Mouse (Mus musculus) liver, embryonic 15.5 days (tissue): Measurements from ENCODE around the gene Vamp3. TPM values are rescaled to one million over a fixed set of nuclear protein-coding genes. Genes with fewer than 3 reads are reported as not detected.
"Not testable (repeated sequence)": the region's sequence is repeated elsewhere in the genome, so short reads cannot be mapped to it uniquely, and the experiment has no call there.

Source experiments
- ATAC-seq: fragments of 200-750 bp; cut with Nextera tagmentation; 2 replicates; pipeline ENCODE4 v1.8.0; 2017; ENCODE audit warnings: moderate number of reproducible peaks, mild to moderate bottlenecking, moderate library complexity; ENCODE audit not compliant: insufficient read depth
- H3K27ac ChIP-seq: fragments of 300-500 bp; sonication (generic); replicated peaks from 2 replicates; pipeline ENCODE4 v1.5.1; 2015; ENCODE audit warnings: mild to moderate bottlenecking, inconsistent platforms
- H3K27me3 ChIP-seq: fragments of 300-500 bp; sonication (generic); 2 replicates; pipeline ENCODE4 v1.6.1; 2015; ENCODE audit warnings: mild to moderate bottlenecking, inconsistent platforms
- H3K36me3 ChIP-seq: fragments of 300-500 bp; sonication (generic); replicated peaks from 2 replicates; pipeline ENCODE4 v1.6.1; 2015; ENCODE audit warnings: moderate library complexity, mild to moderate bottlenecking, inconsistent platforms
- H3K4me1 ChIP-seq: fragments of 300-500 bp; sonication (generic); replicated peaks from 2 replicates; pipeline ENCODE4 v1.6.1; 2015; ENCODE audit warnings: inconsistent platforms
- H3K4me2 ChIP-seq: fragments of 300-500 bp; sonication (generic); 2 replicates; pipeline ENCODE4 v1.6.1; 2015; ENCODE audit warnings: moderate library complexity, mild to moderate bottlenecking, inconsistent platforms
- H3K4me3 ChIP-seq: fragments of 300-500 bp; sonication (generic); replicated peaks from 2 replicates; pipeline ENCODE4 v1.5.1; 2015; ENCODE audit warnings: mild to moderate bottlenecking, inconsistent platforms
- H3K9ac ChIP-seq: fragments of 300-500 bp; sonication (generic); 2 replicates; pipeline ENCODE4 v1.6.1; 2015; ENCODE audit warnings: moderate library complexity, mild to moderate bottlenecking, inconsistent platforms
- H3K9me3 ChIP-seq: fragments of 300-500 bp; sonication (generic); replicated peaks from 2 replicates; pipeline ENCODE4 v1.6.1; 2016; ENCODE audit warnings: inconsistent platforms
- WGBS: fragments of 180-500 bp; shearing (Covaris S2); methylation state at CpG from one replicate; pipeline ENCODE4 v1.1.7; 2015; ENCODE audit warnings: mixed read lengths; ENCODE audit not compliant: insufficient replicate concordance; 5-methylcytosine and 5-hydroxymethylcytosine counted together
- polyA plus RNA-seq: library from polyadenylated mRNA; unstranded; fragments of >200 nt; fragmentation: Nextera tagmentation; extraction: Ambion mirVana; gene quantifications from 2 replicates; pipeline ENCODE4 v1.2.1, GENCODE M21; 2015

Gene Vamp3
- polyA plus RNA-seq, 1 experiment from 2014 or later, result 34.1 TPM

GRCm38 (mm10) chr4:151044037-151044943, 13.5 kb downstream of the Vamp3 start, which contains the start of gene Per3:
Gene Per3, minus strand, starts transcription at chr4:151044665.
- under 1% methylated on average over 79 of the region's 79 CpGs for WGBS
- peaks cover 25% of the 10 kb centered on the region for H3K4me1 ChIP-seq
- H3K9me3 ChIP-seq, result no peaks in the 10 kb centered on the region
- H3K27ac ChIP-seq, result peak within 1 kb of the TSS; percentile 70
- H3K4me2 ChIP-seq, result peak within 1 kb of the TSS; percentile 97
- H3K9ac ChIP-seq, result peak within 1 kb of the TSS; percentile 67
- peaks cover 21% of the 10 kb centered on the region for H3K36me3 ChIP-seq
- H3K27me3 ChIP-seq, result no peaks in the 10 kb centered on the region
- peak within 1 kb of the TSS; percentile 69 for H3K4me3 ChIP-seq
- ATAC-seq, result peak; percentile 96

DNA sequence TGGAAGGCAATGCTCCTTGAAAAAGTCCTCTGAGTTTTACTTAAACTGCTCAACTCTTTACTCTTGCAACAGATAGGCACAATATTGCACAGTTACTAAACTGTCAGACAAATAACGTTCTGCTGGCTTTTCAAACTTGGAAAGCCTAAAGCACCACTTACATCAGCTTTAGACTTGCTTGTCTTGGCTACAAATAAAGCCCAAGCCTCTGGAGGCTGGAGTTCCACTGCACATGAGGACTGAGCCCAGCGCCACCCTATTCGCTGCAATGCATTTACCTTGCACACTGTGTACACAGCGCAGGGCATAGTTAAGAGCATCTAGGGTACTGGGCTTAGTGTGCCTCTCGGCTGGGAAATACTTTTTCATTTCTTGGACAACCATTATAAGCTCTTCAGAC, 14.5 kb downstream of the Vamp3 start:
- H3K4me1 ChIP-seq, result peaks cover 25% of the 10 kb centered on the region
- H3K9ac ChIP-seq, result 0 out of 2 replicates have a peak overlapping the region, but pooled peaks have one; percentile 67
- H3K4me3 ChIP-seq, result peak overlapping the region; percentile 69
- no peaks in the 10 kb centered on the region for H3K27me3 ChIP-seq
- peaks cover 11% of the 10 kb centered on the region for H3K36me3 ChIP-seq
- no peak for ATAC-seq
- no peak overlapping the region for H3K27ac ChIP-seq
- H3K4me2 ChIP-seq, result peak overlapping the region; percentile 97
- H3K9me3 ChIP-seq, result no peaks in the 10 kb centered on the region
- 57% methylated on average over 5 of the region's 5 CpGs for WGBS

DNA sequence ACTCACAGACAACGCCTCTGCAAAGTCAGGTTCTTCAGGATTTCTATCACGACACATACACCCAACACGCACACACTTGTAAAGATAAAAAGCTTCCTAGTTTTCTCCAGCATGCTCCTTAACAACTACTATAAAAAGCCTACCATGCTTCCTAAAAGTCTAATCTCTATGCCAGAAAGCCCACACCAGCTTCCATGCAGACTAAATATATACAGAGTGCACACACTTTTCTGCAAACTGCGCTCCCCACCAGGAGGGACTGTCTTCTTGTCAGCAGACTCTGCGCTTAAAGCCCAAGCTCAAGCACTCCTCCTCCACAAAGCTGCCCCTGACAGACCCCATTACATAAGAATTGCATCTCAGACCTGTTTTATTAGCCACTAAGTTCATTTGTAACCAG, 16.3 kb downstream of the Vamp3 start:
- 70% methylated on average over 5 of the region's 5 CpGs for WGBS
- H3K4me3 ChIP-seq, result no peak overlapping the region

DNA sequence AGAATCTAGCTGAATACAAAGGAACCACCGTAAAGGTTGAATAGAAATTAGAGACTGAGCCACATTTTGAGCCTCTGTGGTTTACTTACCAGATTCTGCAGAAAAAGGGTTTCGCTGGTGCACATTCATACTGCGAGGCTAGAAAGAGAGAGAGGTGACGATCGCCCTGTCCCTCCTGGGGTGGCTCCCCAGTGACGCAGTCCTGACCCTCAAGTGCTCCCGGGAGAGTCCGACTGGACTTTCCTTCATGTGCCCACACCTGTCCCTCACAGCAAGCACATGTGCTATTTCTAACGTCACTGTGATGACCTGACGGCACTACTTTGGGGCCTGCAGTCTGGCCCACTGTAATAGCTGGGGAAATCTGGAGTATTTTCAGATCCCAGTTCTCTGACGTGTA, 20.0 kb downstream of the Vamp3 start:
- Histone ChIP-seq H3K27me3 (no peaks in the 10 kb centered on the region), H3K27ac (no peak overlapping the region), H3K36me3 (0 out of 2 replicates have a peak, but pooled peaks cover 6% of the 10 kb centered on the region), H3K9me3 (no peaks in the 10 kb centered on the region), H3K4me3 (no peak overlapping the region), H3K4me1 (no peaks in the 10 kb centered on the region), H3K9ac (no peak overlapping the region), H3K4me2 (no peak overlapping the region)
- no peak for ATAC-seq
- 82% methylated on average over 11 of the region's 11 CpGs for WGBS

More for the DNA sequence above, 16.3 kb downstream of the Vamp3 start:
- Histone ChIP-seq H3K4me1 (peaks cover 25% of the 10 kb centered on the region), H3K36me3 (peaks cover 2% of the 10 kb centered on the region), H3K9me3 (no peaks in the 10 kb centered on the region), H3K4me2 (no peak overlapping the region), H3K27me3 (no peaks in the 10 kb centered on the region), H3K9ac (no peak overlapping the region), H3K27ac (no peak overlapping the region)
- no peak for ATAC-seq

- Histone ChIP-seq H3K9ac (no peak overlapping the region), H3K36me3 (0 out of 2 replicates have a peak, but pooled peaks cover 6% of the 10 kb centered on the region), H3K9me3 (no peaks in the 10 kb centered on the region), H3K4me1 (no peaks in the 10 kb centered on the region), H3K27ac (no peak overlapping the region), H3K4me3 (no peak overlapping the region), H3K27me3 (no peaks in the 10 kb centered on the region), H3K4me2 (no peak overlapping the region)
- no peak for ATAC-seq
- 77% methylated on average over 7 of the region's 7 CpGs for WGBS
Observed at GRCm38 (mm10) chr4:151036521-151036920, 21.2 kb downstream of the Vamp3 start.

- peaks cover 6% of the 10 kb centered on the region; the same call in 1 of the 2 replicates for H3K4me1 ChIP-seq
- H3K4me2 ChIP-seq, result no peak overlapping the region
- no peaks in the 10 kb centered on the region for H3K9me3 ChIP-seq
- peaks cover 4% of the 10 kb centered on the region for H3K36me3 ChIP-seq
- no peak overlapping the region for H3K4me3 ChIP-seq
- H3K9ac ChIP-seq, result no peak overlapping the region
- 60% methylated on average over 6 of the region's 6 CpGs for WGBS
- H3K27ac ChIP-seq, result no peak overlapping the region
- H3K27me3 ChIP-seq, result no peaks in the 10 kb centered on the region
- ATAC-seq, result no peak
Observed at GRCm38 (mm10) chr4:151027001-151027400, 30.8 kb downstream of the Vamp3 start.

DNA sequence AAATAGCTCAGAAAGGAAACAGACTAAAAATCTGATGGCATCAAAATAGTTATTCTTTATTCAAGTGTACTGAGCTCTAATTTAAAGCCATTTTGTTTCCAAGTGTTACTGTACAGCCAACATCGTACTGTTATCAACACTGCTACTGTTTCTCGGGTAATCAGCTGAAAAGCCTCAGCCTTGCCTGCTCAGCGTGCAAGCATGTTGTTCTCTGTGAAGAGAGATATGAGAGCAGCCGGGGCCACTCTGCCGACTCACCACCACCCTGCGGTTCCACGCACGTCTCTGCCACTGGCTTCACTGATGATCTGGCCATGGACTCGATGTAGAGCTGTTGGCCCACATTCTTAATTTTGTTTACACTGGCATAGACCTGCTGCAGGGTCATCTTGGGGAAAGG, 33.6 kb downstream of the Vamp3 start:
- H3K9me3 ChIP-seq, result no peaks in the 10 kb centered on the region
- H3K9ac ChIP-seq, result no peak overlapping the region
- no peak overlapping the region for H3K4me3 ChIP-seq
- peak overlapping the region; percentile 39 for H3K4me2 ChIP-seq
- 23% methylated on average over 9 of the region's 9 CpGs for WGBS
- peaks cover 6% of the 10 kb centered on the region; the same call in 1 of the 2 replicates for H3K4me1 ChIP-seq
- H3K27ac ChIP-seq, result no peak overlapping the region
- peak; percentile 75 for ATAC-seq
- no peaks in the 10 kb centered on the region for H3K27me3 ChIP-seq
- H3K36me3 ChIP-seq, result peaks cover 4% of the 10 kb centered on the region

- not testable (repeated sequence) for H3K27me3 ChIP-seq, H3K4me3 ChIP-seq, H3K4me1 ChIP-seq, H3K9ac ChIP-seq, H3K9me3 ChIP-seq, ATAC-seq, H3K4me2 ChIP-seq, H3K27ac ChIP-seq
- H3K36me3 ChIP-seq, result peaks cover 19% of the 10 kb centered on the region; the same call in 1 of the 2 replicates
- 70% methylated on average over 1 of the region's 1 CpGs for WGBS
Observed at GRCm38 (mm10) chr4:151017356-151017755, 40.4 kb downstream of the Vamp3 start.

- no peak overlapping the region for H3K27ac ChIP-seq
- H3K4me1 ChIP-seq, result no peaks in the 10 kb centered on the region
- H3K4me2 ChIP-seq, result no peak overlapping the region
- WGBS, result 83% methylated on average over 10 of the region's 10 CpGs
- H3K9me3 ChIP-seq, result no peaks in the 10 kb centered on the region
- H3K4me3 ChIP-seq, result no peak overlapping the region
- no peak overlapping the region for H3K9ac ChIP-seq
- no peak for ATAC-seq
- H3K27me3 ChIP-seq, result no peaks in the 10 kb centered on the region
- peaks cover 19% of the 10 kb centered on the region; the same call in 1 of the 2 replicates for H3K36me3 ChIP-seq
Observed at GRCm38 (mm10) chr4:151015946-151016345, 41.8 kb downstream of the Vamp3 start.

GRCm38 (mm10) chr4:151010316-151010715, 47.4 kb downstream of the Vamp3 start:
- H3K27ac ChIP-seq, result no peak overlapping the region
- H3K4me2 ChIP-seq, result no peak overlapping the region
- H3K9me3 ChIP-seq, result no peaks in the 10 kb centered on the region
- H3K4me1 ChIP-seq, result no peaks in the 10 kb centered on the region
- no peak for ATAC-seq
- 69% methylated on average over 7 of the region's 7 CpGs for WGBS
- no peaks in the 10 kb centered on the region for H3K27me3 ChIP-seq
- H3K4me3 ChIP-seq, result no peak overlapping the region
- no peak overlapping the region for H3K9ac ChIP-seq
- H3K36me3 ChIP-seq, result 0 out of 2 replicates have a peak, but pooled peaks cover 5% of the 10 kb centered on the region

DNA sequence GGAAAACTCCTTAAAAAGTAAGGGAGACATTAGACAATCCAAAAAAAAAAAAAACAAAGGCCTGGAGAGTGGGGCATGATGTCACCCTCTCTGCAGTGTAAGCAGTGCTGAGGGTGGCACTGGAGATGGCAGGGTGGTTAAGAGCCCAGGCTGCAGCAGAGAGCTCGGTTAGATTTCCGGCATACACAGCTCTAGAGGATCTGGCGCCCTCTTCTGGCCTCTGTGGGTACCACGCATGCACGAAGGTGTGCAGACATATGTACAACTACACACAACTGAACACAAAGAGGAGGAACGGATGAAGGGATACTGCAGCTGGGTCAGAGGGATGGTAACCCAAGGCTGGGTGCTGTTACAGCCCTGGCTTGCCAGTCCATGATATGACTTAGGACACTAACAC, 50.8 kb downstream of the Vamp3 start:
- ATAC-seq, result no peak
- WGBS, result 36% methylated on average over 6 of the region's 6 CpGs
- Histone ChIP-seq H3K27ac (no peak overlapping the region), H3K27me3 (no peaks in the 10 kb centered on the region), H3K4me3 (no peak overlapping the region), H3K36me3 (0 out of 2 replicates have a peak, but pooled peaks cover 5% of the 10 kb centered on the region), H3K9ac (no peak overlapping the region), H3K9me3 (no peaks in the 10 kb centered on the region), H3K4me1 (no peaks in the 10 kb centered on the region), H3K4me2 (no peak overlapping the region)
